Mouse (Mus musculus) liver, postnatal 0 days (tissue): ENCODE results near the gene Abr. TPM values are rescaled to one million over a fixed set of nuclear protein-coding genes. Genes with fewer than 3 reads are reported as not detected.

Experiments used
- ATAC-seq: fragments of 200-750 bp; cut with Nextera tagmentation; 2 replicates; pipeline ENCODE4 v1.8.0; 2017; ENCODE audit warnings: mild to moderate bottlenecking, moderate library complexity
- DNase-seq: peaks from one replicate; pipeline ENCODE4 v3.0.0-alpha.2; 2016
- H3K27ac ChIP-seq: fragments of 300-500 bp; sonication (generic); 2 replicates; pipeline ENCODE4 v1.5.1; 2014; ENCODE audit warnings: antibody characterized with exemption, moderate library complexity, mild to moderate bottlenecking, low read depth
- H3K27me3 ChIP-seq: fragments of 300-500 bp; sonication (generic); 2 replicates; pipeline ENCODE4 v1.6.1; 2014; ENCODE audit warnings: low read length, control low read depth, mixed read lengths; ENCODE audit not compliant: insufficient read depth
- H3K36me3 ChIP-seq: fragments of 300-500 bp; sonication (generic); replicated peaks from 2 replicates; pipeline ENCODE4 v1.6.1; 2014; ENCODE audit warnings: mild to moderate bottlenecking, control low read depth, low read length, moderate library complexity, mixed read lengths; ENCODE audit not compliant: insufficient read depth
- H3K4me1 ChIP-seq: fragments of 300-500 bp; sonication (generic); 2 replicates; pipeline ENCODE4 v1.6.1; 2014; ENCODE audit warnings: antibody characterized with exemption, mild to moderate bottlenecking, control low read depth; ENCODE audit not compliant: insufficient read depth
- H3K4me2 ChIP-seq: fragments of 300-500 bp; sonication (generic); 2 replicates; pipeline ENCODE4 v1.6.1; 2014; ENCODE audit warnings: low read depth, mild to moderate bottlenecking, low read length, moderate library complexity, mixed read lengths
- H3K4me3 ChIP-seq: fragments of 300-500 bp; sonication (generic); 2 replicates; pipeline ENCODE4 v1.5.1; 2014; ENCODE audit warnings: low read depth, low read length
- H3K9ac ChIP-seq: fragments of 300-500 bp; sonication (generic); replicated peaks from 2 replicates; pipeline ENCODE4 v1.6.1; 2014; ENCODE audit warnings: mild to moderate bottlenecking, moderate library complexity
- H3K9me3 ChIP-seq: fragments of 300-500 bp; sonication (generic); 2 replicates; pipeline ENCODE4 v1.6.1; 2016; ENCODE audit warnings: mild to moderate bottlenecking, control low read depth, low read length, mixed read lengths
- CTCF ChIP-seq: sonication (generic); IDR thresholded peaks from 2 replicates; pipeline ENCODE4 v1.5.1; 2016; ENCODE audit warnings: antibody characterized with exemption, low read depth
- EP300 ChIP-seq: IDR thresholded peaks from 2 replicates; pipeline ENCODE4 v1.6.1; 2016; ENCODE audit warnings: antibody characterized with exemption, low read depth, mild to moderate bottlenecking
- WGBS: fragments of 180-500 bp; shearing (Covaris S2); extraction: QIAGEN DNeasy Blood & Tissue Kit; methylation state at CpG from one replicate; pipeline ENCODE4 v1.1.7; 2014; ENCODE audit not compliant: insufficient replicate concordance; 5-methylcytosine and 5-hydroxymethylcytosine counted together
- polyA plus RNA-seq: library from polyadenylated mRNA; unstranded; fragments of >200 nt; fragmentation: Nextera tagmentation; extraction: Ambion mirVana; gene quantifications from 2 replicates; pipeline ENCODE4 v1.2.1, GENCODE M21; 2015

The Abr gene
- polyA plus RNA-seq, 1 experiment from 2014 or later, result 3.6 TPM

GRCm38 (mm10) chr11:76398798-76399586, 223.1 kb downstream of the Abr start, which contains the start of gene Nxn:
Gene Nxn (minus strand): TSS chr11:76399140.
- Histone ChIP-seq H3K4me3 (peak within 1 kb of the TSS; percentile 72), H3K27me3 (no peaks in the 10 kb centered on the region; the same call in 1 of the 2 replicates), H3K27ac (peak within 1 kb of the TSS; percentile 44), H3K4me2 (peak within 1 kb of the TSS; percentile 95), H3K36me3 (no peaks in the 10 kb centered on the region), H3K9me3 (no peaks in the 10 kb centered on the region), H3K4me1 (peaks cover 4% of the 10 kb centered on the region), H3K9ac (peak within 1 kb of the TSS; percentile 68)
- WGBS, result 2% methylated on average over 34 of the region's 70 CpGs
- TF ChIP-seq EP300 (no peak), CTCF (no peak)
- ATAC-seq, result peak; percentile 92
- DNase-seq, result peak; percentile 93

- H3K27ac ChIP-seq, result peak overlapping the region; percentile 44
- under 1% methylated on average over 32 of the region's 33 CpGs for WGBS
Observed at GRCm38 (mm10) chr11:76398312-76398797, 223.8 kb downstream of the Abr start.

DNA sequence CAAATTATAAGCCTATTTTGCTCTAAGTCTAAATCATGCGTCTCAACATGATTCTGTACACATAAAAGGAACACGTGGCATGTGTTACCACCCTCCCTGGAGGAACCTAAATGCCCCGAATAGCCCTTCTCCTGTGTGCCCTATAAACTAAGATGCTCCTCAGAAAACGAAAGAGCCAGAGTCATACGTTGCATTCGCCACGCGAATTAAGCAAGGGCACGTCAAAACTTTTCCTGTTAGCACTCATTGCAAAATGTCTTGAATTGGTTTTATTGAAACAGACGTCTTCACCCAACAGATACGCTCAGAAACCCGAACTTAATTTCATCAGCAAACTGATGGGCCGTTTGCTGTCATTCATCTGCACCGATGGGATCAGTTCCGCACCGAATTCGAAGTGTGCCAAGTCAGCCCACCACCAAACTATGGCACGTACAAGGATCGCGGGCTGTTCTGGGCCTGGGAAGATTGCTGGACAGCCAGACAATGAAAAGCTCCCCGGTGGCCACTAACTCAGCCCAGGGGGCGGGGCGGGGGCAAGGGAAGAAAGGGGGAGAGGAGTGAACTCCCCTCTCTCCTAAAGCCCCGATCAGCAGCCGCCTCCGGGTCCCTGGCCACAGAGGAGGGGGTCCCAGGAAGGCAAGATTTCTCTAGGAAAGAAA, 224.3 kb downstream of the Abr start:
- WGBS, result 2% methylated on average over 26 of the region's 26 CpGs
- Histone ChIP-seq H3K4me1 (peaks cover 4% of the 10 kb centered on the region), H3K4me2 (peak overlapping the region; percentile 95), H3K36me3 (no peaks in the 10 kb centered on the region), H3K4me3 (peak overlapping the region; percentile 72), H3K9ac (peak overlapping the region; percentile 68), H3K27me3 (no peaks in the 10 kb centered on the region; the same call in 1 of the 2 replicates), H3K9me3 (no peaks in the 10 kb centered on the region), H3K27ac (peak overlapping the region; percentile 44; the same call in 1 of the 2 replicates)
- TF ChIP-seq EP300 (no peak), CTCF (no peak)
- DNase-seq (peak; percentile 34), ATAC-seq (no peak)

More at GRCm38 (mm10) chr11:76398312-76398797, 223.8 kb downstream of the Abr start:
- TF ChIP-seq EP300 (no peak), CTCF (no peak)
- Histone ChIP-seq H3K27me3 (no peaks in the 10 kb centered on the region; the same call in 1 of the 2 replicates), H3K9ac (peak overlapping the region; percentile 68), H3K36me3 (no peaks in the 10 kb centered on the region), H3K4me1 (peaks cover 4% of the 10 kb centered on the region), H3K9me3 (no peaks in the 10 kb centered on the region), H3K4me3 (peak overlapping the region; percentile 72), H3K4me2 (peak overlapping the region; percentile 95)
- ATAC-seq (peak; percentile 54), DNase-seq (peak; percentile 60)

GRCm38 (mm10) chr11:76392996-76393395, 229.1 kb downstream of the Abr start:
- Histone ChIP-seq H3K27ac (no peak overlapping the region), H3K4me3 (no peak overlapping the region), H3K4me1 (peaks cover under 1% of the 10 kb centered on the region; the same call in 1 of the 2 replicates), H3K4me2 (no peak overlapping the region), H3K9me3 (no peaks in the 10 kb centered on the region), H3K9ac (no peak overlapping the region), H3K27me3 (no peaks in the 10 kb centered on the region), H3K36me3 (no peaks in the 10 kb centered on the region)
- DNase-seq (no peak), ATAC-seq (no peak)
- 85% methylated on average over 11 of the region's 11 CpGs for WGBS
- no peak for TF ChIP-seq EP300
- TF ChIP-seq CTCF, result no peak

GRCm38 (mm10) chr11:76392532-76392931, 229.6 kb downstream of the Abr start:
- TF ChIP-seq EP300 (no peak), CTCF (no peak)
- 85% methylated on average over 7 of the region's 7 CpGs for WGBS

GRCm38 (mm10) chr11:76388711-76389110, 233.4 kb downstream of the Abr start:
- H3K4me2 ChIP-seq, result peak overlapping the region; percentile 7; the same call in 1 of the 2 replicates
- no peak for ATAC-seq
- H3K9ac ChIP-seq, result no peak overlapping the region
- no peak for DNase-seq
- 58% methylated on average over 7 of the region's 7 CpGs for WGBS
- H3K36me3 ChIP-seq, result no peaks in the 10 kb centered on the region
- no peak overlapping the region for H3K4me3 ChIP-seq
- no peak overlapping the region for H3K27ac ChIP-seq
- TF ChIP-seq CTCF (no peak), EP300 (no peak)
- no peaks in the 10 kb centered on the region for H3K27me3 ChIP-seq
- no peaks in the 10 kb centered on the region for H3K9me3 ChIP-seq
- no peaks in the 10 kb centered on the region for H3K4me1 ChIP-seq

More at GRCm38 (mm10) chr11:76392532-76392931, 229.6 kb downstream of the Abr start:
- H3K4me2 ChIP-seq, result no peak overlapping the region
- no peak overlapping the region for H3K9ac ChIP-seq
- no peak overlapping the region for H3K27ac ChIP-seq
- H3K27me3 ChIP-seq, result no peaks in the 10 kb centered on the region
- no peaks in the 10 kb centered on the region for H3K36me3 ChIP-seq
- H3K4me1 ChIP-seq, result no peaks in the 10 kb centered on the region
- no peak for DNase-seq
- no peaks in the 10 kb centered on the region for H3K9me3 ChIP-seq
- H3K4me3 ChIP-seq, result no peak overlapping the region
- no peak for ATAC-seq
